Mouse (Mus musculus) spleen, postnatal 36 days (tissue): ENCODE measurements around the gene Tmc3.

Experiments used
- DNase-seq, 2 experiments: peaks; one replicate each; pipeline ENCODE4 v3.0.0; 2022; ENCODE audit warnings: low spot score in 2 of 2, mixed read lengths in 1 of 2

Gene Tmc3

DNA sequence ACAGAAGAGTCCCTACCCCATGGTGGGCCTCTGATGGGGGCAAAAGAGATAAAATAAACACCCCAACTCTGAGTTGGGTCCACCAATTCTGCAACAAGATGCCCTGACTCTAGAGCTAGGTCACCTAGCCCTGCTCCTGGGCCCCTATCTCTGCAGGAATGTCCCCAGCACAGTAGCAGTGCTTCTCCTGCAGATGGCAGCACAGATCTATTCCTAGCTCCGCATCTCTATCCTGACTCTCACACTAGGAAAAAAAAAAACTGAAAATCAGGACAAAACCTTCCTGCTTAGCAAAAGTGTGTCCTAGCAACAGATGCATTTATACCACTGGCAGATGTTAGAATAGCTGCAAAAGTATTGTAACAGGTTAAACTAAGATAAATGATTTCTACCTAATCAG is 84.0 kb downstream of the Tmc3 start:
- peak in 1 of 2 experiments; percentile 34 for DNase-seq

DNA sequence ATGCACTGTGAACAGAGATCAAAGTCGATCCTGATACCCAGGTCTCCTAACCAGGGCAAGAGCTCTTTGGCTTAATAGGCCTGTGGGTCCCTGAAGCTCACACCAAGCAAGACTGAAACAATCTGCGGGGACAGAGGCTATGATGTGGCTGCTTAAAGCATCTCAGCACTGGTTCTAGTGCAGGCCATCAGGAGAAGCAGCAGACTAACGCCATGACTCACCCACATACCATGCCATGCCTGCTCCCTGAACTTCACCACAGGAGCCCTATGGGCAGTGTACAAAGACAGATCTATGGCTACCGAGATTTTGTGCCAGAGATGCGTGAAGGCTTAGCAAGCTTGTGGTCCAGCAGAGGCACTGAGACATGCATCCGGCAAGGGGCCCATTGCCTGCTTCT is 86.8 kb downstream of the Tmc3 start:
- no peak for DNase-seq
